In genomic region chr8:120426105-120426504, GRCm38 (mm10) we compare ENCODE assay signal across 11 mouse cellular contexts.
DNase-seq lines count a peak whose midpoint lies in the region; ATAC-seq and TF ChIP-seq lines count a peak whose summit lies in the region.
"Had no signal": no experiment of that assay in that cellular context is flagged by ENCODE, and none has a peak within 500 bp of the region (broad histone marks: within the 10 kb centered on the region; RNA-seq: fewer than 3 reads in every experiment).

No protein-coding gene starts in this region.

- no peak for TF ChIP-seq EP300 in heart, adult 2 months (IDR thresholded peaks at IDR 0.05; ENCODE audit: insufficient read depth, low read depth, low read length)

- H3K4me3 ChIP-seq in heart, embryonic 14.5 days (ENCODE audit: control insufficient read depth in 1 of 2, insufficient read depth in 1 of 2, low read depth in 1 of 2, low read length in 2 of 2): no peak overlapping the region
- no peak overlapping the region for H3K4me3 ChIP-seq in heart, adult 2 months
- no peak overlapping the region for H3K4me3 ChIP-seq in embryonic facial prominence, embryonic 12.5 days
- no peak overlapping the region for H3K4me3 ChIP-seq in hindbrain, embryonic 16.5 days (ENCODE audit: low read length)
- H3K4me3 ChIP-seq in midbrain, embryonic 12.5 days: no peak overlapping the region
- H3K4me3 ChIP-seq: gastrocnemius, adult 2 months had no signal

- no peaks in the 10 kb centered on the region for H3K9me3 ChIP-seq in heart, embryonic 14.5 days (ENCODE audit: control insufficient read depth, low read length)
- no peaks in the 10 kb centered on the region for H3K9me3 ChIP-seq in embryonic facial prominence, embryonic 12.5 days
- H3K9me3 ChIP-seq in hindbrain, embryonic 16.5 days (ENCODE audit: control insufficient read depth, low read length): no peaks in the 10 kb centered on the region
- H3K9me3 ChIP-seq in midbrain, embryonic 12.5 days: no peaks in the 10 kb centered on the region

- H3K27me3 ChIP-seq in heart, embryonic 14.5 days (ENCODE audit: control insufficient read depth, insufficient read depth, low read length): no peaks in the 10 kb centered on the region
- H3K27me3 ChIP-seq in heart, adult 2 months (ENCODE audit: control insufficient read depth, insufficient read depth, low read length): no peaks in the 10 kb centered on the region
- H3K27me3 ChIP-seq in embryonic facial prominence, embryonic 12.5 days: 0 out of 2 replicates have a peak, but pooled peaks cover 3% of the 10 kb centered on the region
- H3K27me3 ChIP-seq in hindbrain, embryonic 16.5 days (replicated peaks; ENCODE audit: control insufficient read depth, insufficient read depth, low read length): no peaks in the 10 kb centered on the region; the same call in 1 of the 2 replicates
- H3K27me3 ChIP-seq in midbrain, embryonic 12.5 days: peaks cover 47% of the 10 kb centered on the region

- H3K27ac ChIP-seq in heart, embryonic 14.5 days (replicated peaks in 1 of 2; ENCODE audit: control insufficient read depth in 1 of 2, insufficient read depth in 1 of 2, low read depth in 2 of 2, low read length in 2 of 2): peak overlapping the region; percentile 4 to 66; a peak in 2 of 4 replicates
- no peak overlapping the region for H3K27ac ChIP-seq in heart, adult 2 months
- peak overlapping the region; percentile 91 for H3K27ac ChIP-seq in embryonic facial prominence, embryonic 12.5 days
- peak overlapping the region; percentile 83 for H3K27ac ChIP-seq in hindbrain, embryonic 16.5 days (ENCODE audit: low read depth, low read length)
- peak overlapping the region; percentile 95 for H3K27ac ChIP-seq in midbrain, embryonic 12.5 days (replicated peaks)

- no peak for ATAC-seq in heart, embryonic 14.5 days (ENCODE audit: insufficient number of reproducible peaks, insufficient read depth, low FRiP score, low read depth)
- ATAC-seq in embryonic facial prominence, embryonic 12.5 days (ENCODE audit: insufficient number of reproducible peaks, insufficient read depth, low FRiP score, low TSS enrichment): peak; percentile 11; the same call in 1 of the 2 replicates
- no peak; the same call in 1 of the 2 replicates for ATAC-seq in hindbrain, embryonic 16.5 days
- ATAC-seq in midbrain, embryonic 12.5 days (ENCODE audit: low FRiP score, low read depth): no peak

- no peak for DNase-seq in heart, adult 2 months
- no peak for DNase-seq in adipocyte (ENCODE audit: low spot score)
- no peak for DNase-seq in thymus, adult 18-20 months
- no peak for DNase-seq in gastrocnemius, adult 18-20 months (ENCODE audit: low spot score)
- DNase-seq: B cell, adult 2 months; cerebellum, adult 2 months; gastrocnemius, adult 2 months had no signal

- no peak for TF ChIP-seq CTCF in heart, adult 2 months (IDR thresholded peaks at IDR 0.05)

- H3K4me1 ChIP-seq in heart, embryonic 14.5 days (ENCODE audit: control insufficient read depth in 2 of 2, insufficient read depth in 2 of 2, low read length in 2 of 2): peaks cover 46 to 53% of the 10 kb centered on the region in 2 experiments
- peaks cover 14% of the 10 kb centered on the region for H3K4me1 ChIP-seq in heart, adult 2 months (ENCODE audit: control insufficient read depth, insufficient read depth, low read length)
- peaks cover 79% of the 10 kb centered on the region for H3K4me1 ChIP-seq in embryonic facial prominence, embryonic 12.5 days
- H3K4me1 ChIP-seq in hindbrain, embryonic 16.5 days (ENCODE audit: control insufficient read depth, insufficient read depth, low read depth, low read length): peaks cover 51% of the 10 kb centered on the region
- H3K4me1 ChIP-seq in midbrain, embryonic 12.5 days: peaks cover 81% of the 10 kb centered on the region

- no peak overlapping the region for H3K9ac ChIP-seq in heart, embryonic 14.5 days (ENCODE audit: low read length)
- no peak overlapping the region for H3K9ac ChIP-seq in heart, adult 2 months (ENCODE audit: low read depth, low read length)
- no peak overlapping the region for H3K9ac ChIP-seq in embryonic facial prominence, embryonic 12.5 days
- no peak overlapping the region for H3K9ac ChIP-seq in hindbrain, embryonic 16.5 days (ENCODE audit: low read depth, low read length)
- no peak overlapping the region for H3K9ac ChIP-seq in midbrain, embryonic 12.5 days (replicated peaks)

- H3K79me2 ChIP-seq in heart, adult 2 months (replicated peaks; ENCODE audit: control insufficient read depth, insufficient read depth, low read length): no peaks in the 10 kb centered on the region

- 0 out of 2 replicates have a peak overlapping the region, but pooled peaks have one; percentile 4 for H3K4me2 ChIP-seq in heart, embryonic 14.5 days (ENCODE audit: low read length)
- H3K4me2 ChIP-seq in embryonic facial prominence, embryonic 12.5 days (replicated peaks): 0 out of 2 replicates have a peak overlapping the region, but pooled peaks have one; percentile 21
- no peak overlapping the region for H3K4me2 ChIP-seq in hindbrain, embryonic 16.5 days (ENCODE audit: low read length)
- H3K4me2 ChIP-seq in midbrain, embryonic 12.5 days (replicated peaks): no peak overlapping the region

- WGBS in heart, embryonic 14.5 days: 42% methylated on average over 1 of the region's 1 CpGs
- WGBS in heart, adult 2 months: 57% methylated on average over 1 of the region's 1 CpGs
- 23% methylated on average over 1 of the region's 1 CpGs for WGBS in embryonic facial prominence, embryonic 12.5 days
- 42% methylated on average over 1 of the region's 1 CpGs for WGBS in hindbrain, embryonic 16.5 days
- 36% methylated on average over 1 of the region's 1 CpGs for WGBS in midbrain, embryonic 12.5 days

- no peak for TF ChIP-seq POLR2A in heart, adult 2 months (IDR thresholded peaks at IDR 0.05; ENCODE audit: insufficient read depth, low read depth, low read length)

- H3K36me3 ChIP-seq in heart, embryonic 14.5 days (ENCODE audit: control insufficient read depth, insufficient read depth, low read length): no peaks in the 10 kb centered on the region
- no peaks in the 10 kb centered on the region for H3K36me3 ChIP-seq in heart, adult 2 months (ENCODE audit: control insufficient read depth, insufficient read depth, low read length)
- no peaks in the 10 kb centered on the region for H3K36me3 ChIP-seq in embryonic facial prominence, embryonic 12.5 days
- H3K36me3 ChIP-seq in hindbrain, embryonic 16.5 days (ENCODE audit: control insufficient read depth, insufficient read depth, low read length): no peaks in the 10 kb centered on the region
- H3K36me3 ChIP-seq in midbrain, embryonic 12.5 days: no peaks in the 10 kb centered on the region

- intact Hi-C loops in heart, adult 2 months (cut with DNase I): no loop called here

Comparison
In these comparisons a context has a peak if more than half of its experiments do, and no peak if none do; other contexts are left out.
1. H3K4me2 ChIP-seq: peak in heart, embryonic 14.5 days (single experiment) and embryonic facial prominence, embryonic 12.5 days (single experiment); none in hindbrain, embryonic 16.5 days (single experiment) and midbrain, embryonic 12.5 days (single experiment).